Mouse (Mus musculus) testis, postnatal 14 days (tissue): ENCODE data around the gene Igf2bp1.
A peak's percentile ranks its signal among the peaks of the same experiment; 100 is the strongest.

Experiments used
- DNase-seq: peaks from one replicate; pipeline ENCODE4 v3.0.0; 2021; ENCODE audit warnings: low spot score

Igf2bp1 gene

GRCm38 (mm10) chr11:96006852-96007515, 1.2 kb upstream of the Igf2bp1 start:
- DNase-seq: peak; percentile 76

GRCm38 (mm10) chr11:96006367-96006851, 669 bp upstream of the Igf2bp1 start:
- DNase-seq: peak; percentile 39

GRCm38 (mm10) chr11:96004793-96005402, 842 bp downstream of the Igf2bp1 start:
- peak; percentile 71 for DNase-seq

GRCm38 (mm10) chr11:96003969-96004792, 1.6 kb downstream of the Igf2bp1 start:
- no peak for DNase-seq

DNA sequence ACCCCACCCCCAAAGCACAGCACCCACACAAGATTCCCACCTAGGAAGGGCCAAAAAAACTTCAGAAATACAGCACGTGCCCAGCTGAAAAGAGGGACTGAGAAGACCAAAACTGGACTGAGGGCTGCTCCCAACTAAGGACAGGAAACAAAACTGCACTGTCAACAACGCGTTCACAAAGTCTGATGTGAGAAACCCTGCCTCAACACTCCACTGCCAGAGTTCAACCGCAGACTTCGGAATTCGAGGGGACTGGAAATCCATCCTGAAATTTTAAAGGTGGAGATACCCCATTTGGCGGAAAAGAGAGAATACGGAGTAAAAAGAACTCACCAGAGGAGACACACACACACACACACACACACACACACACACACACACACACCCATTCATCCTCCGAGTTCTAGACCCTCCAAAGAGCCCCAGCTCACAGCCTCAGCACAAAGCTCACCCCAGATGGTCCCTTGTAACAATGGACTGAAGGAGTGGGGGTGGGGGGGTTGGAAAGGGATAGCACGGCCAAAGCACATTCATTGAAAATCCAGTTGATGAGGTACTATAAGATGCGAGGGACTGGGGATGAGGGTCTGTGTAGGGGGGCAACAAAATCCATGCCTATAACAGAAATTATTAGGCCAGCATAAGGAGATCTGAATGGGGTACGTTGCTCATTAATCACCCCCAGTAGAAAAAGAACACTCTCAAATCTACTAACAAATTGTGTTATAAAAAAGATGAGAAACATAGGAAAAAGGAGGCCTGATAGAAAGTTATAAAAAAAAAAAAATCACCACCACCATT, 2.4 kb downstream of the Igf2bp1 start:
- no peak for DNase-seq

DNA sequence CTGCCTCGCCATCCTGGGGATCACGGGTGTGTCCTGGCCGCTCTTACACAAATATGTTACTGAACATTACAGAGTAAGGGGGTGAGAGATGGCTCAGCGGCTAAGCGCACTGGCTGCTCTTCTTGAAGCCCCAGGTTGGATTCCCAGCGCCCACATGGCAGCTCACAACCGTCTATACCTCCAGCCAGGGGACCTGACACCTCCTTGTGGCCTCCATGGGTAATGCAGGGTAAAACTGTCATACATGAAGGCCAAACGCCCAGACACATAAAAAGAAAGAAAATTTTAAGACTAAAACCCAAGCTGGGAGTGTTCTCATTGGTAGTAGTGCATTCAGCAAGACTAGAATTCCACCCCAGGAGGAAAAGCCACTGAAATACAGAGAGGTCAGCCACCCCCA, 11.6 kb downstream of the Igf2bp1 start:
- DNase-seq: no peak

GRCm38 (mm10) chr11:95990886-95991708, 14.6 kb downstream of the Igf2bp1 start:
- DNase-seq: peak; percentile 79

DNA sequence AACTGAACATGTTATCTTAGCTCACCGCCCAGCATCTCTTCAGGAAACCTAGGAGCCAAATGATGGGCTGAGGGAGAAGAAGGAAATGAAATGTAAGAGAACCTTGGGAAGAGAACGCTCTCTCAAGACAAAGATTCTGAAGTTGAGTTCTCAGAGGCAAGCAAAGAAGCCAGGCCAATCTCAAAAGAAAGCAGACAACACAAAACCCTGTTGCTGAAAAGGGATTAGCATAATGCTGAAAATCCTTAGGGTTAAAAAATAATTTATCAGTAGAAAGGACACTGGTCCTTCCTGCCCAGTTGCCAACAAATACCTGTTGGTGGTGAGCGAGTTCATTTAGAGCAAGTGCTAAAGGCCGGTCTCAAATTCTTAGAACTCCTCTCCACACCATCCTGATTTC, 15.3 kb downstream of the Igf2bp1 start:
- no peak for DNase-seq

- no peak for DNase-seq
Measured at GRCm38 (mm10) chr11:95989864-95990263, 15.9 kb downstream of the Igf2bp1 start.

DNA sequence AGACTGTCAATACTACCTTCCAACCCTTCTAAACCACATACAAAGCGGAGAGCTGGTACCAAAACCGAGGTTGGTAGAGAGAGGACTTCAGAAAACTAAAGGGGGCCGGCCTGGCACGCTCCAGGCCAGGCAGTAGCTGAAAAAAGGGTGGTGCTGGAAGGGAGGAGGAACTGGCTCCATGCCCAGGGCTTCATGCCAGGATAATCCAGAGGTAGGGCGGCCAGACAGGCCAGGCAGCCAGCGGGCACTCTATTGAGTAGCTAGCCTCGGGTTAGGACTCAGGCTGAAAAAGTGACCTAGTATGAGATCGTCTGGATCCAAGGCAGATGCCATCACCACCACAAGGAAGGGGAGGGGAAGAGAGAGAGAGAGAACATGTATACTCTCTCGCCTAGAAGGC, 17.2 kb downstream of the Igf2bp1 start:
- peak; percentile 52 for DNase-seq

GRCm38 (mm10) chr11:95987854-95988447, 17.8 kb downstream of the Igf2bp1 start:
- DNase-seq: no peak

GRCm38 (mm10) chr11:95982475-95982874, 23.3 kb downstream of the Igf2bp1 start:
- no peak for DNase-seq

GRCm38 (mm10) chr11:95981804-95982203, 23.9 kb downstream of the Igf2bp1 start:
- DNase-seq: no peak

GRCm38 (mm10) chr11:95980762-95981418, 24.9 kb downstream of the Igf2bp1 start:
- DNase-seq: no peak

DNA sequence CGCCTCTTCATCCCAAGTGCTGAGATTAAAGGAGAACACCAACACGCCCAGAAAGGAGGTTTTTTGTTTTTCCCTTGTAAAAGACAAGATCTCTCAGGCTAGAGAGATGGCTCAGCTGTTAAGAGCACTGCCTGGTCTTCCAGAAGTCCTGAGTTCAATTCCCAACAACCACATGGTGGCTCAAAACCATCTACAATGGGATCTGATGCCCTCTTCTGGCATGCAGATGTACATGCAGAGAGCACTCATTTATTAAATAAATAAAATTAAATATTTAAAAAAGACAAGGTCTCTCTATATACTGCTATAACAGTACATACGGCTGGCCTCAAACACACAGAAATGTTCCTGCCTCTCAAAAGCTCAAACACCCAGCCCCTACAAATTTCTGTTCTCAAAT, 27.3 kb downstream of the Igf2bp1 start:
- DNase-seq: no peak

GRCm38 (mm10) chr11:95976290-95976689, 29.4 kb downstream of the Igf2bp1 start:
- DNase-seq: no peak

DNA sequence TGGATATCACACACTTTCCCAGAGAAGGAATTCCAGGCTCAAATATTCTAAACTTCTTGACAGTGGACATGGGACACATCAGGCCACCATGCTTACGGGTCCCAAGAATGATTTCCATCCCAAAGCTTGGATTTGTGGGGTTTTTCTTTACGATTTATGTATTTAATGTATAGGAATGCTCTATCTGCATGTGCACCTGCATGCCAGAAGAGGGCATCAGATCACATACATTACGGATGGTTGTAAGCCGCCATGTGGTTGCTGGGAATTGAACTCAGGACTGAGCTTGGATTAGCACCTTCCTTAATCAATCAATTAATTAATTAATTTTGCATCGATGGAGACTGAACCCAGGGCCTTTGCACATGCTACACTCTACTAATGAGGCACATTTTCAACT, 30.0 kb downstream of the Igf2bp1 start:
- DNase-seq: no peak

GRCm38 (mm10) chr11:95973187-95973586, 32.6 kb downstream of the Igf2bp1 start:
- DNase-seq: no peak

DNA sequence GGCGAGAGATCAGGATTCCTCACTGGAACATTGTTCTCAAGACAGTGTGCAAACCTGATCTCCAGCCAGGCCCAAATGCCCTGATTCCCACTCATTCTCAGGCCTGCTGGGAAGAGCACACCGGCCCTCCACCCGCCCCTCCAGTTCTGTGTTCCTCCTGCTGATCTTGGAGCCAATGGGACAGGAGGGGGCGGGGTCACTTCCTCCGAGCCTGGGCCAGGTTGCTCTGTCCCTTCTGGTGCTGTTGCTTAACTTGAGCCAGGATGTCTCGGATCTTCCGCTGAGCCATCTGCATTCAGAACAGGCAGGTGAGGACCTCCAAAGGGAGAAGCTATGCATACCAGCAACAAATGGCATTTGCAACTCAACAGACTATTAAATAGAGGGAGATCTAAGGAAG, 42.4 kb downstream of the Igf2bp1 start:
- no peak for DNase-seq

GRCm38 (mm10) chr11:95959152-95959551, 46.6 kb downstream of the Igf2bp1 start:
- DNase-seq: no peak
